Mouse (Mus musculus): ENCODE measurements at regions not wholly inside any gene's neighbourhood (a gene's known extent, or its start where the extent isn't known, plus 50 kb on each side); places are given as distances from the start of the nearest gene placed in this dataset.

- WGBS: 77% methylated on average over 6 of the region's 6 CpGs
- Histone ChIP-seq H3K4me1 (replicated peaks; ENCODE audit: control insufficient read depth, insufficient read depth, low read length) (no peaks in the 10 kb centered on the region), H3K27me3 (replicated peaks; ENCODE audit: control insufficient read depth, insufficient read depth, low read length) (no peaks in the 10 kb centered on the region), H3K36me3 (ENCODE audit: control insufficient read depth, insufficient read depth, low read length) (no peaks in the 10 kb centered on the region), H3K4me2 (ENCODE audit: low read length) (no peak overlapping the region), H3K9me3 (ENCODE audit: control insufficient read depth, low read length) (no peaks in the 10 kb centered on the region), H3K4me3 (ENCODE audit: low read depth, low read length) (no peak overlapping the region), H3K27ac (ENCODE audit: low read depth) (no peak overlapping the region), H3K9ac (ENCODE audit: low read length) (no peak overlapping the region)
- ATAC-seq (replicated peaks; ENCODE audit: low FRiP score, low TSS enrichment, low read depth): no peak
- DNase-seq (ENCODE audit: low spot score): no peak
Observed at GRCm38 (mm10) chr12:8070788-8071187, 93.3 kb downstream of the Apob start.

- no peak overlapping the region for H3K9ac ChIP-seq (ENCODE audit: low read length)
- H3K4me2 ChIP-seq (ENCODE audit: low read length): no peak overlapping the region
- ATAC-seq (replicated peaks; ENCODE audit: low FRiP score, low TSS enrichment, low read depth): no peak
- no peaks in the 10 kb centered on the region for H3K36me3 ChIP-seq (ENCODE audit: control insufficient read depth, insufficient read depth, low read length)
- H3K4me1 ChIP-seq (replicated peaks; ENCODE audit: control insufficient read depth, insufficient read depth, low read length): no peaks in the 10 kb centered on the region
- no peaks in the 10 kb centered on the region for H3K9me3 ChIP-seq (ENCODE audit: control insufficient read depth, low read length)
- H3K27ac ChIP-seq (ENCODE audit: low read depth): no peak overlapping the region
- H3K4me3 ChIP-seq (ENCODE audit: low read depth, low read length): no peak overlapping the region
- no peak for DNase-seq (ENCODE audit: low spot score)
- 80% methylated on average over 4 of the region's 4 CpGs for WGBS
- H3K27me3 ChIP-seq (replicated peaks; ENCODE audit: control insufficient read depth, insufficient read depth, low read length): no peaks in the 10 kb centered on the region
Observed at GRCm38 (mm10) chr12:8071286-8071685, 93.8 kb downstream of the Apob start.

- no peak for ATAC-seq (replicated peaks; ENCODE audit: low FRiP score, low TSS enrichment, low read depth)
- no peaks in the 10 kb centered on the region for H3K4me1 ChIP-seq (replicated peaks; ENCODE audit: control insufficient read depth, insufficient read depth, low read length)
Observed at GRCm38 (mm10) chr12:8076010-8076540, 98.6 kb downstream of the Apob start.

DNA sequence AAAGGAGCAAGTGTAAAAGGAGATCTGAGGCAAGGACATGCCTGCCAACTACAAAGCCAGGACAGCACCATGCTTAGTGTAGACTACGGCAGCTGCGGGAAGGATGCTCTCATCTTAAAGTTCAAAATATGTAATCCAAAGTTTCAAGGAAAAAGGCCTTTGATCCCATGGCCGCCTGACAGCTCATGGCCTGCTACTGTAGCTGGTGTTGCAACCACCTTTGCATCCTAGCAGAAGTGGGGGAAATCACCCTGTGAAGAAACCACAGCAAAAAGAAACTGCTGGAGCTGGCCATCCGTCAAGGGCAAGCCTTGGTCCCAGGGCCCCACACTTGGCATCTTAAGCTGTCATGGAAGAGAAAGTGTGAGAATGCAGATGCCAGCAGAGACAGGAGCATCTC is 99.9 kb downstream of the Apob start:
- Histone ChIP-seq H3K4me2 (ENCODE audit: low read length) (no peak overlapping the region), H3K9me3 (ENCODE audit: control insufficient read depth, low read length) (no peaks in the 10 kb centered on the region), H3K36me3 (ENCODE audit: control insufficient read depth, insufficient read depth, low read length) (no peaks in the 10 kb centered on the region), H3K27ac (ENCODE audit: low read depth) (no peak overlapping the region), H3K27me3 (replicated peaks; ENCODE audit: control insufficient read depth, insufficient read depth, low read length) (no peaks in the 10 kb centered on the region), H3K9ac (ENCODE audit: low read length) (no peak overlapping the region), H3K4me1 (replicated peaks; ENCODE audit: control insufficient read depth, insufficient read depth, low read length) (no peaks in the 10 kb centered on the region), H3K4me3 (ENCODE audit: low read depth, low read length) (no peak overlapping the region)
- WGBS: 82% methylated on average over 4 of the region's 4 CpGs
- DNase-seq (ENCODE audit: low spot score): no peak
- ATAC-seq (replicated peaks; ENCODE audit: low FRiP score, low TSS enrichment, low read depth): no peak

More at GRCm38 (mm10) chr12:8076010-8076540, 98.6 kb downstream of the Apob start:
- H3K4me2 ChIP-seq (ENCODE audit: low read length): no peak overlapping the region
- no peaks in the 10 kb centered on the region for H3K9me3 ChIP-seq (ENCODE audit: control insufficient read depth, low read length)
- H3K4me3 ChIP-seq (ENCODE audit: low read depth, low read length): no peak overlapping the region
- DNase-seq (ENCODE audit: low spot score): no peak
- no peak overlapping the region for H3K9ac ChIP-seq (ENCODE audit: low read length)
- H3K36me3 ChIP-seq (ENCODE audit: control insufficient read depth, insufficient read depth, low read length): no peaks in the 10 kb centered on the region
- H3K27ac ChIP-seq (ENCODE audit: low read depth): no peak overlapping the region
- H3K27me3 ChIP-seq (replicated peaks; ENCODE audit: control insufficient read depth, insufficient read depth, low read length): no peaks in the 10 kb centered on the region

DNA sequence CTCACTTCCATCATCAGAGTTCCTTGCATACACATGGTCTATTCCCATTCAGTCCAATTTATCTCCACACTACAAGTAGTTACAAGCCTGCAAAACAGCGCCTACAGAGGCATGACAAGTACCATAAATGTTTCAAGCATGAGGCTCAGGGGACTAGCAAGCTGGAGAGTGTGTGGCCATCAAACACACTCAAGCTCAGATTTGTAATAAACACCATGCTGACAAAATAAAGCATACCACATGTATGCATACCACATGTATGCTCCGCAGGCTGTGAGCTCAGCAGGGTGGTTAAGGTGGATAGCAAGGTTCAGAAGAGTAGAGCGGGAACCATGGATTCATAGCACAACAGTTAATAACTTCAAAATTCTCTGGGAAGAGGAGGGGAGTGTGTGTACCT is 100.6 kb downstream of the Apob start:
- H3K4me2 ChIP-seq (ENCODE audit: low read length): no peak overlapping the region
- H3K4me3 ChIP-seq (ENCODE audit: low read depth, low read length): no peak overlapping the region
- no peaks in the 10 kb centered on the region for H3K9me3 ChIP-seq (ENCODE audit: control insufficient read depth, low read length)
- DNase-seq (ENCODE audit: low spot score) (no peak), ATAC-seq (replicated peaks; ENCODE audit: low FRiP score, low TSS enrichment, low read depth) (no peak)
- H3K27me3 ChIP-seq (replicated peaks; ENCODE audit: control insufficient read depth, insufficient read depth, low read length): no peaks in the 10 kb centered on the region
- H3K27ac ChIP-seq (ENCODE audit: low read depth): no peak overlapping the region
- no peaks in the 10 kb centered on the region for H3K36me3 ChIP-seq (ENCODE audit: control insufficient read depth, insufficient read depth, low read length)
- H3K4me1 ChIP-seq (replicated peaks; ENCODE audit: control insufficient read depth, insufficient read depth, low read length): no peaks in the 10 kb centered on the region
- WGBS: 80% methylated on average over 3 of the region's 3 CpGs
- no peak overlapping the region for H3K9ac ChIP-seq (ENCODE audit: low read length)

- Histone ChIP-seq H3K27me3 (replicated peaks; ENCODE audit: control insufficient read depth, insufficient read depth, low read length) (no peaks in the 10 kb centered on the region), H3K4me3 (ENCODE audit: low read depth, low read length) (no peak overlapping the region), H3K36me3 (ENCODE audit: control insufficient read depth, insufficient read depth, low read length) (no peaks in the 10 kb centered on the region), H3K9ac (ENCODE audit: low read length) (no peak overlapping the region), H3K9me3 (ENCODE audit: control insufficient read depth, low read length) (no peaks in the 10 kb centered on the region), H3K27ac (ENCODE audit: low read depth) (no peak overlapping the region), H3K4me2 (ENCODE audit: low read length) (no peak overlapping the region), H3K4me1 (replicated peaks; ENCODE audit: control insufficient read depth, insufficient read depth, low read length) (no peaks in the 10 kb centered on the region)
- ATAC-seq (replicated peaks; ENCODE audit: low FRiP score, low TSS enrichment, low read depth) (no peak), DNase-seq (ENCODE audit: low spot score) (no peak)
- 46% methylated on average over 8 of the region's 8 CpGs for WGBS
Observed at GRCm38 (mm10) chr12:8082688-8083661, 105.5 kb downstream of the Apob start.

DNA sequence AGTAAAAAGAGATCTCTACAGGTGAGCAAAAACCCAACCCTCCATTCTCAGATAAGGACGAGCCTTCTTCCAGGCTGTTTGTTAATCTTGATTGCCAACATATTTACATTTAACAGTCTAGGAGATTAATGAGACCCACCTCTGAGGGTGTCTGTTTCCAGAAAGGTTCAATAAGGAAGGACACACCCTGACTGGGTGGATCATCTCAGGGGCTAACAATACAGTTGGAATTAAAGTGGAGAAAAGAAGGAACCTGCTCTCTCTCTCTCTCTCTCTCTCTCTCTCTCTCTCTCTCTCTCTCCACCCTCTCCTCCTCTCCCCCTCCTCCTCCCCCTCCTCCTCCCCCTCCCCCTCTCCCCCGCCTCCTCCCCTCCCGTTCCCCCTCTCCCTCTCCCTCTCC is 110.5 kb downstream of the Apob start:
- ATAC-seq (replicated peaks; ENCODE audit: low FRiP score, low TSS enrichment, low read depth) (no peak), DNase-seq (ENCODE audit: low spot score) (no peak)
- no peak overlapping the region for H3K9ac ChIP-seq (ENCODE audit: low read length)
- H3K4me3 ChIP-seq (ENCODE audit: low read depth, low read length): no peak overlapping the region
- H3K27ac ChIP-seq (ENCODE audit: low read depth): no peak overlapping the region
- H3K36me3 ChIP-seq (ENCODE audit: control insufficient read depth, insufficient read depth, low read length): no peaks in the 10 kb centered on the region
- 24% methylated on average over 1 of the region's 3 CpGs for WGBS
- no peaks in the 10 kb centered on the region for H3K4me1 ChIP-seq (replicated peaks; ENCODE audit: control insufficient read depth, insufficient read depth, low read length)
- no peaks in the 10 kb centered on the region for H3K27me3 ChIP-seq (replicated peaks; ENCODE audit: control insufficient read depth, insufficient read depth, low read length)
- no peak overlapping the region for H3K4me2 ChIP-seq (ENCODE audit: low read length)
- no peaks in the 10 kb centered on the region for H3K9me3 ChIP-seq (ENCODE audit: control insufficient read depth, low read length)

DNA sequence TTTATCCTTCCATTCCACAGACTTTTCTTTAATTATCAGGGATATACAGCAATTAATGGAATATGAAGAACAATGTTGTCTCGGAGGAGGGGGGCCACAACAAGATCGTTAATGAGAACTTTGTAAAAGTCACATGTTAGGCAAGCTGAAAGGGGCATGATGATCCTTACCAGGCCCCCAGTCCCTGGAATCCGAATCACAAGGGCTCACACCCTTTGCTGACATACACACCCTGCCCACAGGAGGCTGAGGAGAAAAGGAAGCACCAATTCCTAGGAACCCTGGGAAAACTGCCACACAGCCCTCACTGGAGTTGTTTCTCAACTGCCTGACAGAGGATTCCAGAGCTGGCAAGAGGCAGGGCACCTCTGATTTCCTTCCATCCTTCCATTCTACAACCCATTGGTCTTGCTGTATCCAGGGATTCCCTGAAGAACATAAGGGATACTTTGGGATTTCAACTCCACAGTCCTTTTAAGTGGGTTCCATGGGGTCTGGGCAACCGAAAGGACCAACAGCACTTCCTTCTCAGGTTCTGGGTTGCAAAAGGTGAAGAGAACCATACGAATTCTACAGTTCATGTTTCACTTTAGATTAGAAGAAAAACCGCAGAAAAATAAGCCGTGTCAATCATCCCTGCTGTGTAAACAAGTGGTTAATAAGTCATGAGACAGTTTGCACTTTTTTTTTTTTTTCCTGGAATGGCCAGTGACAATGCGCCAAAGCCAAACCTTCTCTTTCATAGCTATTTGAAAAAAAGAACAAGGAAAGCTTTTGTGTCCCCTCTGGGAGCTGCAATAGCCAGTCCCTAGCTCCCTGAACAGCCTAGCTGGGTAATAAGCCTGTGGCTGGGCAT is 112.2 kb downstream of the Apob start:
- no peak for DNase-seq (ENCODE audit: low spot score)
- no peaks in the 10 kb centered on the region for H3K36me3 ChIP-seq (ENCODE audit: control insufficient read depth, insufficient read depth, low read length)
- ATAC-seq (replicated peaks; ENCODE audit: low FRiP score, low TSS enrichment, low read depth): no peak
- H3K27me3 ChIP-seq (replicated peaks; ENCODE audit: control insufficient read depth, insufficient read depth, low read length): no peaks in the 10 kb centered on the region
- 66% methylated on average over 8 of the region's 8 CpGs for WGBS
- no peaks in the 10 kb centered on the region for H3K9me3 ChIP-seq (ENCODE audit: control insufficient read depth, low read length)
- no peak overlapping the region for H3K9ac ChIP-seq (ENCODE audit: low read length)
- no peak overlapping the region for H3K4me3 ChIP-seq (ENCODE audit: low read depth, low read length)
- no peaks in the 10 kb centered on the region for H3K4me1 ChIP-seq (replicated peaks; ENCODE audit: control insufficient read depth, insufficient read depth, low read length)
- no peak overlapping the region for H3K27ac ChIP-seq (ENCODE audit: low read depth)
- H3K4me2 ChIP-seq (ENCODE audit: low read length): no peak overlapping the region
